Mouse (Mus musculus): ENCODE results near the gene Cers6. TPM values are rescaled to one million over a fixed set of nuclear protein-coding genes. Genes with fewer than 3 reads are reported as not detected.

Gene Cers6
- polyA plus RNA-seq, 1 experiment from 2014 or later: 25.4 TPM

GRCm38 (mm10) chr2:69047297-69047696, 186.1 kb downstream of the Cers6 start:
- no peak for ATAC-seq (ENCODE audit: insufficient number of reproducible peaks, low FRiP score)
- no peak overlapping the region for H3K9ac ChIP-seq
- H3K27me3 ChIP-seq (replicated peaks): no peaks in the 10 kb centered on the region
- no peaks in the 10 kb centered on the region for H3K9me3 ChIP-seq (replicated peaks)
- H3K4me3 ChIP-seq: no peak overlapping the region
- H3K4me1 ChIP-seq (replicated peaks): peaks cover 14% of the 10 kb centered on the region
- WGBS: 85% methylated on average over 7 of the region's 7 CpGs
- H3K4me2 ChIP-seq: no peak overlapping the region
- no peak overlapping the region for H3K27ac ChIP-seq (ENCODE audit: poor library complexity, severe bottlenecking)
- peaks cover 4% of the 10 kb centered on the region; the same call in 1 of the 2 replicates for H3K36me3 ChIP-seq

- no peak for ATAC-seq (ENCODE audit: insufficient number of reproducible peaks, low FRiP score)
Measured at GRCm38 (mm10) chr2:69047805-69048204, 186.6 kb downstream of the Cers6 start.

GRCm38 (mm10) chr2:69049179-69049578, 187.9 kb downstream of the Cers6 start:
- WGBS: 50% methylated on average over 7 of the region's 7 CpGs
- Histone ChIP-seq H3K4me3 (no peak overlapping the region), H3K4me1 (replicated peaks) (peaks cover 17% of the 10 kb centered on the region), H3K36me3 (peaks cover 4% of the 10 kb centered on the region; the same call in 1 of the 2 replicates), H3K4me2 (no peak overlapping the region), H3K27ac (ENCODE audit: poor library complexity, severe bottlenecking) (no peak overlapping the region), H3K9ac (no peak overlapping the region), H3K9me3 (replicated peaks) (no peaks in the 10 kb centered on the region), H3K27me3 (replicated peaks) (no peaks in the 10 kb centered on the region)
- ATAC-seq (ENCODE audit: insufficient number of reproducible peaks, low FRiP score): no peak

More at GRCm38 (mm10) chr2:69047805-69048204, 186.6 kb downstream of the Cers6 start:
- Histone ChIP-seq H3K4me2 (no peak overlapping the region), H3K4me3 (no peak overlapping the region), H3K36me3 (peaks cover 4% of the 10 kb centered on the region; the same call in 1 of the 2 replicates), H3K27ac (ENCODE audit: poor library complexity, severe bottlenecking) (no peak overlapping the region), H3K9me3 (replicated peaks) (no peaks in the 10 kb centered on the region), H3K9ac (no peak overlapping the region), H3K27me3 (replicated peaks) (no peaks in the 10 kb centered on the region), H3K4me1 (replicated peaks) (peaks cover 12% of the 10 kb centered on the region)
- WGBS: 84% methylated on average over 3 of the region's 3 CpGs

- Histone ChIP-seq H3K9me3 (replicated peaks) (no peaks in the 10 kb centered on the region), H3K4me1 (replicated peaks) (peaks cover 23% of the 10 kb centered on the region), H3K36me3 (peaks cover 4% of the 10 kb centered on the region; the same call in 1 of the 2 replicates), H3K27me3 (replicated peaks) (no peaks in the 10 kb centered on the region), H3K9ac (no peak overlapping the region), H3K27ac (ENCODE audit: poor library complexity, severe bottlenecking) (no peak overlapping the region), H3K4me2 (no peak overlapping the region), H3K4me3 (no peak overlapping the region)
- WGBS: 90% methylated on average over 4 of the region's 4 CpGs
- ATAC-seq (ENCODE audit: insufficient number of reproducible peaks, low FRiP score): no peak
Measured at GRCm38 (mm10) chr2:69050189-69050588, 188.9 kb downstream of the Cers6 start.

- no peak for ATAC-seq (ENCODE audit: insufficient number of reproducible peaks, low FRiP score)
Measured at GRCm38 (mm10) chr2:69051596-69051995, 190.4 kb downstream of the Cers6 start.

GRCm38 (mm10) chr2:69053210-69053858, 192.1 kb downstream of the Cers6 start:
- ATAC-seq (ENCODE audit: insufficient number of reproducible peaks, low FRiP score): no peak

More at GRCm38 (mm10) chr2:69051596-69051995, 190.4 kb downstream of the Cers6 start:
- Histone ChIP-seq H3K27me3 (replicated peaks) (no peaks in the 10 kb centered on the region), H3K4me2 (no peak overlapping the region), H3K36me3 (peaks cover 4% of the 10 kb centered on the region; the same call in 1 of the 2 replicates), H3K27ac (ENCODE audit: poor library complexity, severe bottlenecking) (no peak overlapping the region), H3K4me1 (replicated peaks) (peaks cover 25% of the 10 kb centered on the region), H3K4me3 (no peak overlapping the region), H3K9me3 (replicated peaks) (no peaks in the 10 kb centered on the region), H3K9ac (no peak overlapping the region)
- WGBS: 38% methylated on average over 1 of the region's 1 CpGs

GRCm38 (mm10) chr2:69054279-69054678, 193.0 kb downstream of the Cers6 start:
- Histone ChIP-seq H3K4me3 (no peak overlapping the region), H3K27me3 (replicated peaks) (no peaks in the 10 kb centered on the region), H3K4me1 (replicated peaks) (peaks cover 19% of the 10 kb centered on the region), H3K36me3 (peaks cover 4% of the 10 kb centered on the region; the same call in 1 of the 2 replicates), H3K27ac (ENCODE audit: poor library complexity, severe bottlenecking) (0 out of 2 replicates have a peak overlapping the region, but pooled peaks have one; percentile 54), H3K4me2 (no peak overlapping the region), H3K9ac (no peak overlapping the region), H3K9me3 (replicated peaks) (no peaks in the 10 kb centered on the region)
- 54% methylated on average over 4 of the region's 4 CpGs for WGBS
- peak; percentile 76 for ATAC-seq (ENCODE audit: insufficient number of reproducible peaks, low FRiP score)

More at GRCm38 (mm10) chr2:69053210-69053858, 192.1 kb downstream of the Cers6 start:
- no peaks in the 10 kb centered on the region for H3K9me3 ChIP-seq (replicated peaks)
- no peak overlapping the region for H3K27ac ChIP-seq (ENCODE audit: poor library complexity, severe bottlenecking)
- H3K36me3 ChIP-seq: peaks cover 4% of the 10 kb centered on the region; the same call in 1 of the 2 replicates
- no peak overlapping the region for H3K4me2 ChIP-seq
- no peak overlapping the region for H3K4me3 ChIP-seq
- H3K9ac ChIP-seq: no peak overlapping the region
- H3K4me1 ChIP-seq (replicated peaks): peaks cover 21% of the 10 kb centered on the region
- WGBS: 80% methylated on average over 4 of the region's 4 CpGs
- H3K27me3 ChIP-seq (replicated peaks): no peaks in the 10 kb centered on the region

GRCm38 (mm10) chr2:69055174-69055573, 193.9 kb downstream of the Cers6 start:
- WGBS: 89% methylated on average over 6 of the region's 6 CpGs
- Histone ChIP-seq H3K4me3 (no peak overlapping the region), H3K36me3 (peaks cover 4% of the 10 kb centered on the region; the same call in 1 of the 2 replicates), H3K4me2 (no peak overlapping the region), H3K27me3 (replicated peaks) (no peaks in the 10 kb centered on the region), H3K9ac (no peak overlapping the region), H3K4me1 (replicated peaks) (peaks cover 15% of the 10 kb centered on the region; the same call in 1 of the 2 replicates), H3K9me3 (replicated peaks) (no peaks in the 10 kb centered on the region), H3K27ac (ENCODE audit: poor library complexity, severe bottlenecking) (no peak overlapping the region)
- no peak for ATAC-seq (ENCODE audit: insufficient number of reproducible peaks, low FRiP score)

GRCm38 (mm10) chr2:69061313-69061712, 200.1 kb downstream of the Cers6 start:
- Histone ChIP-seq H3K4me1 (replicated peaks) (peaks cover 6% of the 10 kb centered on the region), H3K4me2 (no peak overlapping the region), H3K27me3 (replicated peaks) (no peaks in the 10 kb centered on the region), H3K36me3 (no peaks in the 10 kb centered on the region), H3K4me3 (no peak overlapping the region), H3K9me3 (replicated peaks) (0 out of 2 replicates have a peak, but pooled peaks cover 3% of the 10 kb centered on the region), H3K9ac (no peak overlapping the region), H3K27ac (ENCODE audit: poor library complexity, severe bottlenecking) (no peak overlapping the region)
- no peak for ATAC-seq (ENCODE audit: insufficient number of reproducible peaks, low FRiP score)

- no peak overlapping the region for H3K4me2 ChIP-seq
- H3K36me3 ChIP-seq: 0 out of 2 replicates have a peak, but pooled peaks cover 3% of the 10 kb centered on the region
- WGBS: 88% methylated on average over 5 of the region's 5 CpGs
- H3K4me3 ChIP-seq: no peak overlapping the region
- H3K9ac ChIP-seq: no peak overlapping the region
- H3K9me3 ChIP-seq (replicated peaks): 0 out of 2 replicates have a peak, but pooled peaks cover 5% of the 10 kb centered on the region
- ATAC-seq (ENCODE audit: insufficient number of reproducible peaks, low FRiP score): no peak
- H3K27ac ChIP-seq (ENCODE audit: poor library complexity, severe bottlenecking): no peak overlapping the region
- H3K27me3 ChIP-seq (replicated peaks): no peaks in the 10 kb centered on the region
- peaks cover 6% of the 10 kb centered on the region; the same call in 1 of the 2 replicates for H3K4me1 ChIP-seq (replicated peaks)
Measured at GRCm38 (mm10) chr2:69061910-69062689, 200.9 kb downstream of the Cers6 start.

- peaks cover 6% of the 10 kb centered on the region; the same call in 1 of the 2 replicates for H3K4me1 ChIP-seq (replicated peaks)
- 0 out of 2 replicates have a peak, but pooled peaks cover 3% of the 10 kb centered on the region for H3K36me3 ChIP-seq
- H3K27ac ChIP-seq (ENCODE audit: poor library complexity, severe bottlenecking): no peak overlapping the region
- no peak for ATAC-seq (ENCODE audit: insufficient number of reproducible peaks, low FRiP score)
- 0 out of 2 replicates have a peak, but pooled peaks cover 5% of the 10 kb centered on the region for H3K9me3 ChIP-seq (replicated peaks)
- H3K27me3 ChIP-seq (replicated peaks): no peaks in the 10 kb centered on the region
- no peak overlapping the region for H3K4me2 ChIP-seq
- no peak overlapping the region for H3K9ac ChIP-seq
- WGBS: 85% methylated on average over 6 of the region's 6 CpGs
- no peak overlapping the region for H3K4me3 ChIP-seq
Measured at GRCm38 (mm10) chr2:69064759-69065158, 203.5 kb downstream of the Cers6 start.

Data from heart, embryonic 12.5 days (tissue).